ENCODE assay signal across 8 mouse cellular contexts in genomic region chr10:81167200-81168086, GRCm38 (mm10). TPM values are rescaled to one million over a fixed set of nuclear protein-coding genes. Genes with fewer than 3 reads are reported as not detected.
A peak's percentile ranks its signal among the peaks of the same experiment; 100 is the strongest.
DNase-seq lines count a peak whose midpoint lies in the region; ATAC-seq lines count a peak whose summit lies in the region.

Gene Pias4, minus strand, starts transcription at chr10:81167923.

- H3K4me1 ChIP-seq in hindbrain, embryonic 15.5 days (replicated peaks), result peaks cover 42% of the 10 kb centered on the region

- H3K27me3 ChIP-seq in hindbrain, embryonic 15.5 days, result no peaks in the 10 kb centered on the region

- under 1% methylated on average over 61 of the region's 64 CpGs for WGBS in hindbrain, embryonic 15.5 days

- peak; percentile 91 for ATAC-seq in hindbrain, embryonic 15.5 days (ENCODE audit: low FRiP score, low read depth)

- H3K4me3 ChIP-seq in hindbrain, embryonic 15.5 days, result peak within 1 kb of the TSS; percentile 76

- no peaks in the 10 kb centered on the region for H3K9me3 ChIP-seq in hindbrain, embryonic 15.5 days

- H3K4me2 ChIP-seq in hindbrain, embryonic 15.5 days, result peak within 1 kb of the TSS; percentile 87

- peak within 1 kb of the TSS; percentile 79 for H3K27ac ChIP-seq in hindbrain, embryonic 15.5 days (replicated peaks)

- H3K9ac ChIP-seq in hindbrain, embryonic 15.5 days, result peak within 1 kb of the TSS; percentile 73

- peaks cover 10% of the 10 kb centered on the region for H3K36me3 ChIP-seq in hindbrain, embryonic 15.5 days

- DNase-seq in T-cell, adult 2 months (ENCODE audit: low spot score), result peak; percentile 100
- peak; percentile 100 for DNase-seq in cerebellum, postnatal 36 days
- peak; percentile 100 for DNase-seq in frontal cortex, postnatal 36 days (ENCODE audit: low spot score in 2 of 2)
- peak; percentile 100 for DNase-seq in left cerebral cortex, adult 11 months (ENCODE audit: low spot score)
- peak; percentile 100 for DNase-seq in lung, postnatal 4 days
- DNase-seq in retina, postnatal 7 days (ENCODE audit: low read depth, low spot score), result peak; percentile 99
- peak; percentile 95 for DNase-seq in urinary bladder, adult 2 months (ENCODE audit: low spot score)

RNA-seq across cellular contexts. Expression of gene Pias4, which starts in this region (rescaled TPM):
- polyA plus RNA-seq in hindbrain, embryonic 15.5 days (2015; fragmentation: Nextera tagmentation; extraction: Ambion mirVana), result 52.2 and 61.2 TPM in 2 replicates
- 12.5 and 17.9 TPM in 2 replicates for polyA plus RNA-seq in urinary bladder, adult 2 months (2012; rRNA removed)

Comparison
In these comparisons a context has a peak if more than half of its experiments do, and no peak if none do; other contexts are left out.
1. Peak in every context shown above with its lines: DNase-seq, ATAC-seq, H3K4me3 ChIP-seq and H3K27ac ChIP-seq.